Mouse (Mus musculus): ENCODE results near the gene Cadm4. TPM values are rescaled to one million over a fixed set of nuclear protein-coding genes. Genes with fewer than 3 reads are reported as not detected.
A peak's percentile ranks its signal among the peaks of the same experiment; 100 is the strongest.
"Not testable (repeated sequence)": the region's sequence is repeated elsewhere in the genome, so short reads cannot be mapped to it uniquely, and the experiment has no call there.

The Cadm4 gene
- polyA plus RNA-seq, 1 experiment from 2014 or later: 67.8 TPM

DNA sequence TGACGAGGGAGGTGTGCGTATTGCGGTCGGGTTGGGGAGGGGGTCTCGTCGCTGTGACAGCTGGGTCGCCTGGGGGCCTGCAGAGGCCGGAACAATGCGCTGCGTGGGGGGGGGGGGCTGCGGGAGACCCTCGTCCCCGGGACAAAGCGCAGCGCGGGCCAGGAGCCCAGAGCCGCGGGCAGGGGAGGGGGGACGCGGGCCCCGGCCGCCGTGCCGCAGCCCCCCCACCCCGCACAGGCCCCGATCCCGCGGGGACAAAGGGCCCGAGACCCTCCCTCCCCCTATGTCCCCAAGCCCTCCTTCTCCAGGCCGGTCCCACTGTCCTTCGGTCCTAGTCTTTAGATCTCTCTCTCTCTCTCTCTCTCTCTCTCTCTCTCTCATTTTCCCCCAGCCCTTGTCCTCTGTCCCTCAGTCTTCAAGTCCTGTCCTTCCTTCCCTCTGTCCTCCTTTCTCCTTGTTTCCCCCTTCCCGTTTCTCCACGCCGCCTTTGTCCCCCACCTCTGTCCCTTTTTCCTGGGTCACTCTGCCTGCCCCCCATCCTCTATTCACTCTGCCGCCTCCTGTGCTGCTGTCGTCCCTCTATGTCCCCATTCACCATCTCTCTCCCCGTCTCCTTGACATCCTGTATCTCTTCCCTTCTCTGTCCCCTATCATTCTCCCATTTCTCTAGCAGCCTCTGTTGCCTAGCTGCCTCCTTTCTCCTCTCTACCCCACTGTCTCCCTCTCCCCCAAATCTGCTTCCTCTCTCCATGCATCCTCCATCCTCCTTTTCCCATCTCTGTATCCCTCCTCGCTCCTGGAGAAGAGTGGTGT lies 591 bp downstream of the Cadm4 start:
- Histone ChIP-seq H3K4me1 (replicated peaks) (peaks cover 71% of the 10 kb centered on the region), H3K9ac (replicated peaks) (peak overlapping the region; percentile 94), H3K4me3 (replicated peaks) (peak overlapping the region; percentile 76), H3K36me3 (no peaks in the 10 kb centered on the region), H3K4me2 (replicated peaks) (peak overlapping the region; percentile 74), H3K9me3 (no peaks in the 10 kb centered on the region), H3K27me3 (peaks cover 6% of the 10 kb centered on the region; the same call in 1 of the 2 replicates), H3K27ac (peak overlapping the region; percentile 89)
- WGBS: 2% methylated on average over 18 of the region's 38 CpGs
- ATAC-seq: peak; percentile 25

DNA sequence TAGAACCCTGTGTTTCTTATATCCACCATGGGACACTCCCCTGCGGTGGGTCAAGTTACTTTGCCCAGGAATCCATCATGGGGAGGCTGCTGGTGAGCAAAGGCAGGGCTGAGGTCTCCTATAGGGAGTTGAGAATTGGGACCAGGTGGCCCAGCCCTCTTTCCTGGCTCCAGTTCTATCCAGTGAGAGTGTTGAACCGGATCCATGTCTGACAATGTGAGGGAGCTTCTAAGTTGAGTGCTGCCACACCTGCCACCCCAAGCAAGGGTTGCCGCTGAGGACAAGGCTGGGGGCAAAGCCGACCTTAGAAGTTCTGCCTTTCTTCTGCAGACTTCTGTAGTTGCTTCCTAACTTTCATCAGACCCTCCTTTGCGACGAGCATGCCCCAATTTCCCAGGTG lies 1.5 kb downstream of the Cadm4 start:
- peak overlapping the region; percentile 94 for H3K9ac ChIP-seq (replicated peaks)
- peak overlapping the region; percentile 74 for H3K4me2 ChIP-seq (replicated peaks)
- H3K4me1 ChIP-seq (replicated peaks): peaks cover 79% of the 10 kb centered on the region
- not testable (repeated sequence) for ATAC-seq, H3K27ac ChIP-seq, H3K9me3 ChIP-seq, H3K36me3 ChIP-seq, H3K27me3 ChIP-seq
- peak overlapping the region; percentile 76 for H3K4me3 ChIP-seq (replicated peaks)
- 63% methylated on average over 6 of the region's 6 CpGs for WGBS

DNA sequence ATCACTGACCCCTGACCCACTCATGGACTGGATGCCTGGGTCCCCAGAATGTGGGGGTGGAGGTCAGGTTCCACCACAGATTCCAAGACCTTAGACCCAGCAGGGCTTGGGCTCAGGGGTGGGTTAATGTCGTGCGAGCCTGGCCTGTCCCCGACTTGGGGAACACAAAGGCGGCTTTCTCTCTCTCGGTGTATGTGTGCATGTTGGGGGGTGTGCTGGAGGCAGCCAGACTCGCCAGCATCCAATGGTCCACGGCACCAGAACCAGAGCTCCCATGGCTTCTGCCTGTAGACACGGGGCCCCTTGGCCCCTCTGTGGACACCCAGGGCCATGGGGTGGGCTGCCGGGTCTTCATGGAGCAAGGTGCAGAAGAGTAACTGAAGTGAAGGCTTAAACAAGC lies 3.7 kb downstream of the Cadm4 start:
- Histone ChIP-seq H3K4me1 (replicated peaks) (peaks cover 70% of the 10 kb centered on the region), H3K9me3 (no peaks in the 10 kb centered on the region), H3K9ac (replicated peaks) (peak overlapping the region; percentile 67), H3K27ac (peak overlapping the region; percentile 79), H3K36me3 (peaks cover 14% of the 10 kb centered on the region), H3K4me3 (replicated peaks) (peak overlapping the region; percentile 36), H3K4me2 (replicated peaks) (peak overlapping the region; percentile 74), H3K27me3 (peaks cover 5% of the 10 kb centered on the region; the same call in 1 of the 2 replicates)
- 84% methylated on average over 9 of the region's 9 CpGs for WGBS
- no peak for ATAC-seq

DNA sequence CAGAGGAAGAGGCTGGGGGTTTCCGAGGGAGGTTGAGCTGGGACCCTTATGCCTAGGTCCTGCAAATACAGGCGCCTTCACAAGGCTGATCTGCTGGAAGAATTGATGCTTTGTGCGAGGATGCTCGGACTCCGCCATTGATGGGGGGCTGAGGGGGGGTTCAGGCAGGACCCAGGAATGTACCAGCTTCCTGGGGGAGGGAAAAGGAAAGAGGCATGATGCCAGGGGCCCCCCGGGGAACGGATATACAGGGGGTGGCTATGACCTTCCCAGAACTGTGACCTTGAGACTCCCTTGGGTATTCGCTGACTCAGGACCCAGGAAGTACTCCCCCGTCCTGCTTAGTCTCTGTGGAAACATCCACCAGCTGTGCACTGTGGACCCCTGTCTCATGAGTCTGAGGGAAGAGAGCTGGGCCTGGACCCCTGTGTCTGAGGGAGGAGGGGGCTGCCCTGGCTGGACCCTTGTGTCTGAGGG lies 4.9 kb downstream of the Cadm4 start:
- WGBS: 34% methylated on average over 9 of the region's 9 CpGs
- Histone ChIP-seq H3K9me3 (no peaks in the 10 kb centered on the region), H3K27me3 (no peaks in the 10 kb centered on the region), H3K4me3 (replicated peaks) (peak overlapping the region; percentile 36), H3K4me1 (replicated peaks) (peaks cover 60% of the 10 kb centered on the region), H3K4me2 (replicated peaks) (peak overlapping the region; percentile 74), H3K9ac (replicated peaks) (peak overlapping the region; percentile 67), H3K27ac (peak overlapping the region; percentile 79), H3K36me3 (peaks cover 27% of the 10 kb centered on the region)
- peak; percentile 67 for ATAC-seq

DNA sequence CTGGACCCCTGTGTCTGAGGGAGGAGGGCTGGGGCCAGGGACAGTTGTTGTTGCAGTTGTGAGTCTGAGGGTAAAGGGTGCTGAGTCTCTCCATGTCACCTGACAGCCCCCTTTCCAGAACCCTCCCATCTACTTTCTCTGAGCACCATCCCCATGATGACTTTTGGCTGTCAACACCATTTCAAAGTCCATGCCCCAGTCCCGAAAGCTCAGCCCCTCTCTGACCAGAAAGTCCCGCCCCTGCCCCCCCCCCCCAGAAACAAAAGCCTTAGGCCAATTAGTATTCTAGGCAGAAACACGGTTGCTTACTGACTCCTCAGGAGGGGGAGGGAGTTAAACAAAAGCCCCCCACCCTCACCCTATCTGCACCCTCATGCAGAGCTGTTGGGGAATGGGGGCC lies 5.6 kb downstream of the Cadm4 start:
- WGBS: 27% methylated on average over 3 of the region's 3 CpGs
- Histone ChIP-seq H3K9ac (replicated peaks) (peak overlapping the region; percentile 67; the same call in 1 of the 2 replicates), H3K4me2 (replicated peaks) (peak overlapping the region; percentile 74), H3K36me3 (peaks cover 34% of the 10 kb centered on the region), H3K4me3 (replicated peaks) (peak overlapping the region; percentile 36), H3K27me3 (no peaks in the 10 kb centered on the region), H3K9me3 (no peaks in the 10 kb centered on the region), H3K4me1 (replicated peaks) (peaks cover 60% of the 10 kb centered on the region), H3K27ac (peak overlapping the region; percentile 79)
- 0 out of 2 replicates have a peak, but pooled peaks have one; percentile 12 for ATAC-seq

DNA sequence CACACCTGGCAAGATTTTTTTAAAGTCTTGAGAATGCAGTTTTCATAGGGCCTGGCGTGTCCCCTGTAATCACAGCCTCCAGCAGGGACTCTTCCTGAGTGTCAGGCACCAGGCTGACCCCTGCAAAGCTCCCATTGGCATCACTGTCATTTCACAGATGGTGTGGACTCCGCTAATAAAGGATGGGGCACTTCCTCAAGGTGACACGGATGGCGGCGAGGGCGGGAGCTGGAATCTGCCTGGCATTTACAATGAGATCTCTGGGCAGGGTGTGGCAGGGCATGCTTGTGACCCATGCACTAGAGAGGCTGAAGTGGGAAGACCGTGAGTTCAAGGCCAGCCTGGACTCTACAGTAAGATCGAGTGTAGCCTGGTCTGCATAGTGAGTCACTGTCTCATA lies 6.5 kb downstream of the Cadm4 start:
- Histone ChIP-seq H3K4me3 (replicated peaks) (no peak overlapping the region), H3K9me3 (no peaks in the 10 kb centered on the region), H3K27me3 (no peaks in the 10 kb centered on the region), H3K4me1 (replicated peaks) (peaks cover 54% of the 10 kb centered on the region), H3K27ac (peak overlapping the region; percentile 2; the same call in 1 of the 2 replicates), H3K36me3 (peaks cover 34% of the 10 kb centered on the region), H3K9ac (replicated peaks) (no peak overlapping the region), H3K4me2 (replicated peaks) (no peak overlapping the region)
- WGBS: 86% methylated on average over 8 of the region's 8 CpGs
- ATAC-seq: no peak

DNA sequence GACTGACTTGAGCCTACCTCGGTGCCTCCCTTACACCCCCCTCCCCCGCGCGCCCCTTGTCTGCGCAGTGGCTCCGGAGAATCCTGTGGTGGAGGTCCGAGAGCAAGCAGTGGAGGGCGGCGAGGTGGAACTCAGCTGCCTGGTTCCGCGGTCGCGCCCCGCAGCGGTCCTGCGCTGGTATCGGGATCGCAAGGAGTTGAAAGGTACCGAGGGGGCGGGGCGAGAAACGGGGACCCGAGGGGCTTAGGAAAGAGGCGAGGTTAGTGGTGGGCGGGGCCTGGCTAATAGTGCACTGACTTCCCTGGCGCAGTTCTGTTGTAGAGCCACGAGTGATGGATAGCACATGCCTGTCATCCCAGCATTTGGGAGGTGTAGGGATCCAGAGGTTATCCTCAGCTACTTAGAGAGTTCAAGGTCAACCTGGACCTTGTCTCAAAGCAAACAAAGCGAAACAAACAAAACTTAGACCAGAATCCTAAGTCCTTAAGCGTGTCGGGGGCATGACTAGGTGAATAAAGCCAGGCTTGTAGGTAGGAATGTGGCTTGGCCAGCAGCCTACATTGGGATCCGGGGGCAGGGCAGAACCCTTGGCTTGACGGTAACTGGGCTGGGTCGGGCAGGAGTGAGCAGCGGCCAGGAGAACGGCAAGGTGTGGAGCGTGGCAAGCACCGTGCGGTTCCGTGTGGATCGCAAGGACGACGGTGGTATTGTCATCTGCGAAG lies 18.2 kb downstream of the Cadm4 start:
- WGBS: 19% methylated on average over 43 of the region's 43 CpGs
- Histone ChIP-seq H3K9ac (replicated peaks) (no peak overlapping the region), H3K36me3 (peaks cover 52% of the 10 kb centered on the region), H3K4me3 (replicated peaks) (no peak overlapping the region), H3K27ac (no peak overlapping the region), H3K4me2 (replicated peaks) (peak overlapping the region; percentile 26), H3K4me1 (replicated peaks) (peaks cover 29% of the 10 kb centered on the region), H3K9me3 (no peaks in the 10 kb centered on the region), H3K27me3 (peaks cover 4% of the 10 kb centered on the region; the same call in 1 of the 2 replicates)
- ATAC-seq: no peak

DNA sequence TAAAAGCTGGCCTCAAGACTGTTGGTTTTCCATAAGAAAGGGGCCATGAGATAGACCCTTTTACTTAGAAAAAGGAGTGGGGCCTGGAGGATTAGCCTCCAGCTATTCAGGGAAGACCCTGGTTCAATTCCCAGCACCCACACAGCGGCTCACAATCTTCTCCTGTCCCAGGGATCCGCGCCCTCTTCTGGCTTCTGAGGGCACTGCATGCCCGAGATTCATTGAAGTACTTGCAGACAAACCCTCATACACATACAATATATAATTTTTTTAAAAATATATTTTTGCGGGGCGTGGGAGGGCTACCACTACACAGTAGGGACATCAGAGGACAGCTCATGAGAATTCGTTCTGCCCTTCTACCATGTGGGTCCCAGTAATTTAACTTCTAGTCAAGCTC lies 19.1 kb downstream of the Cadm4 start:
- Histone ChIP-seq H3K9ac (replicated peaks) (no peak overlapping the region), H3K27ac (no peak overlapping the region), H3K36me3 (peaks cover 51% of the 10 kb centered on the region), H3K4me3 (replicated peaks) (no peak overlapping the region), H3K9me3 (no peaks in the 10 kb centered on the region), H3K4me2 (replicated peaks) (no peak overlapping the region), H3K4me1 (replicated peaks) (peaks cover 38% of the 10 kb centered on the region), H3K27me3 (peaks cover 4% of the 10 kb centered on the region; the same call in 1 of the 2 replicates)
- WGBS: 37% methylated on average over 7 of the region's 7 CpGs
- ATAC-seq: no peak

DNA sequence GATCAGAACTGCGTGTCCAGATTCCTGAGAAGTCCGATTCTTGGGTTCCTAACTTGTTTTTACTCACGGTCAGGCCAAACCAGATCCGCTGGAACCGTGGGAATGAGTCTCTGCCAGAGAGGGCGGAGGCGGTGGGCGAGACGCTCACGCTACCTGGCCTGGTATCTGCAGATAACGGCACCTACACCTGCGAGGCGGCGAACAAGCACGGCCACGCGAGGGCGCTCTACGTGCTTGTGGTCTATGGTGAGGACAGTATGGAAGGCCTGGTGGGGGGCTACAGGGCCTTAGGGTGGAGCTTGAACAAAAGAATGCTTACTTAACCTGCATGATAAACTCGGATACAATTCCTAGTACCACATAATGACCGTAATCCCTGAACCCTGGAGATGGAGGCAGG lies 19.7 kb downstream of the Cadm4 start:
- Histone ChIP-seq H3K27me3 (peaks cover 4% of the 10 kb centered on the region; the same call in 1 of the 2 replicates), H3K4me3 (replicated peaks) (no peak overlapping the region), H3K9me3 (no peaks in the 10 kb centered on the region), H3K4me1 (replicated peaks) (peaks cover 44% of the 10 kb centered on the region), H3K9ac (replicated peaks) (no peak overlapping the region), H3K4me2 (replicated peaks) (no peak overlapping the region), H3K36me3 (peaks cover 51% of the 10 kb centered on the region), H3K27ac (no peak overlapping the region)
- WGBS: 59% methylated on average over 21 of the region's 21 CpGs
- ATAC-seq: no peak

DNA sequence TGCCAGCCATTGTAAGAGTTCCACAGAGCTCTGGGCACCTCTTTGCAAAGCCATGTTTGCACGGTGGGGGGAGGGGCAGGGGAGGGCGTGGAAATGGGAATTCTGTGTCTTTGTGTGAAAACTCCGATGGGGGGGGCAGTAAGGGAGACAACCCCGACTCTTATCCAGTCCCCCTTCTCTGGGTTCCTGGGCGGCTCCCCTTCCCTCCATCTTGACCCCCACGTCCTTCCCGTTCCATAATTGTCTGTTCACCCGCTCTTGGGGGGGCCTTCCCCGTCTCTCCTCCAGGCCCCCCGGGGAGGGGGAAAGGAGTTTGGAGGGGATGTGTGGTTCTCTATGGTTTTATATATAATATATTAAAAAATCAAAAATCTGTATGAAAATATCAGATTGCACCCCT lies 22.2 kb downstream of the Cadm4 start:
- no peak for ATAC-seq
- no peak overlapping the region for H3K27ac ChIP-seq
- 12% methylated on average over 9 of the region's 10 CpGs for WGBS
- H3K4me2 ChIP-seq (replicated peaks): no peak overlapping the region
- peaks cover 51% of the 10 kb centered on the region for H3K4me1 ChIP-seq (replicated peaks)
- H3K27me3 ChIP-seq: no peaks in the 10 kb centered on the region
- peak overlapping the region; percentile 12; the same call in 1 of the 2 replicates for H3K9ac ChIP-seq (replicated peaks)
- H3K9me3 ChIP-seq: no peaks in the 10 kb centered on the region
- no peak overlapping the region for H3K4me3 ChIP-seq (replicated peaks)
- H3K36me3 ChIP-seq: peaks cover 45% of the 10 kb centered on the region

DNA sequence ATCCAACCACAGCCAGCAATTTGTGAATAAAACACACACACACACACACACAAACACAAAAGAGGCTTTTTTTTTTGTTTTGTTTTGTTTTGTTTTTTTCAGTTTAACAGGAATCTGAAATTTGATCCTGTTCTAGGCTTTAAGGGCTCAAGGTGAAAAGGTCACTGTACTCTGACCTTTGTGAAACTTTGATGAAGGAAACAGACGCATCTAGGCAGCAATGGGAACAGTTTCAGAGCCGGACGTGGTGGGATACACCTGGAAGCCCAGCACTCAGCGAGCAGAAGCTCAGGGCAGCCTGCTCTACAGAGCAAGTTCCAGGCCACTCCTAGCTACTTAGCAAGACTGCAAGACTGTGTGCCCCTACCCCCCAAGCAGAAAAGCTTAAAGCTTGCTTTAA lies 23.0 kb downstream of the Cadm4 start:
- WGBS: 10% methylated on average over 4 of the region's 4 CpGs
- Histone ChIP-seq H3K4me1 (replicated peaks) (peaks cover 51% of the 10 kb centered on the region), H3K27me3 (no peaks in the 10 kb centered on the region), H3K36me3 (peaks cover 37% of the 10 kb centered on the region), H3K9me3 (no peaks in the 10 kb centered on the region), H3K4me2 (replicated peaks) (no peak overlapping the region), H3K27ac (peak overlapping the region; percentile 99), H3K4me3 (replicated peaks) (no peak overlapping the region), H3K9ac (replicated peaks) (0 out of 2 replicates have a peak overlapping the region, but pooled peaks have one; percentile 12)
- no peak for ATAC-seq

Data from midbrain, embryonic 13.5 days (tissue).